15 mouse cellular contexts compared by ENCODE assay signal in genomic region chr9:43114833-43115232, GRCm38 (mm10). TPM values are rescaled to one million over a fixed set of nuclear protein-coding genes. Genes with fewer than 3 reads are reported as not detected.
A peak's percentile ranks its signal among the peaks of the same experiment; 100 is the strongest.
DNase-seq lines count a peak whose midpoint lies in the region; ATAC-seq and TF ChIP-seq lines count a peak whose summit lies in the region.
"Had no signal": no experiment of that assay in that cellular context is flagged by ENCODE, and none has a peak within 500 bp of the region (broad histone marks: within the 10 kb centered on the region; RNA-seq: fewer than 3 reads in every experiment).

No protein-coding gene starts in this region.

- H3K27ac ChIP-seq in heart, embryonic 15.5 days = no peak overlapping the region
- H3K27ac ChIP-seq in midbrain, embryonic 13.5 days = no peak overlapping the region
- no peak overlapping the region for H3K27ac ChIP-seq in midbrain, postnatal 0 days (ENCODE audit: low read depth, low read length)
- H3K27ac ChIP-seq: embryonic facial prominence, embryonic 15.5 days; forebrain, embryonic 13.5 days had no signal

- ATAC-seq in heart, embryonic 15.5 days (replicated peaks; ENCODE audit: insufficient number of reproducible peaks, insufficient read depth, low FRiP score, low read depth) = no peak
- ATAC-seq in midbrain, embryonic 13.5 days = no peak
- no peak for ATAC-seq in midbrain, postnatal 0 days (ENCODE audit: low FRiP score)
- ATAC-seq: activated CD4-positive, CD25-positive, alpha-beta regulatory T cell, adult 4 months; forebrain, embryonic 13.5 days had no signal

- peaks cover 15% of the 10 kb centered on the region for H3K36me3 ChIP-seq in heart, embryonic 15.5 days
- peaks cover 20% of the 10 kb centered on the region for H3K36me3 ChIP-seq in midbrain, embryonic 13.5 days
- H3K36me3 ChIP-seq in midbrain, postnatal 0 days (ENCODE audit: insufficient read depth, low read length) = peaks cover 15% of the 10 kb centered on the region

- intact Hi-C loops in heart, postnatal 14 days (cut with DNase I) = no loop called here

- H3K4me3 ChIP-seq in heart, embryonic 15.5 days = no peak overlapping the region
- no peak overlapping the region for H3K4me3 ChIP-seq in midbrain, embryonic 13.5 days (replicated peaks)
- H3K4me3 ChIP-seq in midbrain, postnatal 0 days (ENCODE audit: low read depth, low read length) = no peak overlapping the region

- no peak for TF ChIP-seq CTCF in midbrain, postnatal 0 days (IDR thresholded peaks at IDR 0.05)

- peak overlapping the region; percentile 72; the same call in 1 of the 2 replicates for H3K4me2 ChIP-seq in heart, embryonic 15.5 days
- 0 out of 2 replicates have a peak overlapping the region, but pooled peaks have one; percentile 79 for H3K4me2 ChIP-seq in midbrain, embryonic 13.5 days (replicated peaks)
- no peak overlapping the region for H3K4me2 ChIP-seq in midbrain, postnatal 0 days (ENCODE audit: low read depth, low read length, poor library complexity, severe bottlenecking)

- peaks cover 7% of the 10 kb centered on the region for H3K4me1 ChIP-seq in heart, embryonic 15.5 days (replicated peaks)
- H3K4me1 ChIP-seq in midbrain, embryonic 13.5 days (replicated peaks) = peaks cover 11% of the 10 kb centered on the region
- 0 out of 2 replicates have a peak, but pooled peaks cover 5% of the 10 kb centered on the region for H3K4me1 ChIP-seq in midbrain, postnatal 0 days (ENCODE audit: insufficient read depth, low read length)

- no peaks in the 10 kb centered on the region for H3K27me3 ChIP-seq in heart, embryonic 15.5 days
- no peaks in the 10 kb centered on the region for H3K27me3 ChIP-seq in midbrain, embryonic 13.5 days
- no peaks in the 10 kb centered on the region for H3K27me3 ChIP-seq in midbrain, postnatal 0 days (ENCODE audit: insufficient read depth, low read length)
- H3K27me3 ChIP-seq: embryonic facial prominence, embryonic 15.5 days; forebrain, embryonic 13.5 days had no signal

- H3K9ac ChIP-seq in heart, embryonic 15.5 days = no peak overlapping the region
- no peak overlapping the region for H3K9ac ChIP-seq in midbrain, embryonic 13.5 days (replicated peaks)
- H3K9ac ChIP-seq in midbrain, postnatal 0 days (replicated peaks; ENCODE audit: low read length, poor library complexity, severe bottlenecking) = no peak overlapping the region
- H3K9ac ChIP-seq: embryonic facial prominence, embryonic 15.5 days had no signal

- DNase-seq in heart, postnatal 14 days = no peak
- DNase-seq in kidney, postnatal 14 days = peak; percentile 57
- DNase-seq in kidney, adult 18-20 months = no peak
- DNase-seq in midbrain, postnatal 0 days (ENCODE audit: low spot score) = no peak
- DNase-seq in lung, postnatal 36 days = peak; percentile 61
- DNase-seq in cerebellum, adult 11 months = no peak
- DNase-seq: cerebellum, adult 11-12 months; heart, postnatal 10 days; layer of hippocampus, postnatal 36 days; thymus, postnatal 36 days had no signal

- 77% methylated on average over 4 of the region's 4 CpGs for WGBS in heart, embryonic 15.5 days
- WGBS in midbrain, embryonic 13.5 days = 99% methylated on average over 4 of the region's 4 CpGs
- 85% methylated on average over 4 of the region's 4 CpGs for WGBS in midbrain, postnatal 0 days

- H3K9me3 ChIP-seq in heart, embryonic 15.5 days (replicated peaks) = no peaks in the 10 kb centered on the region
- no peaks in the 10 kb centered on the region for H3K9me3 ChIP-seq in midbrain, embryonic 13.5 days
- no peaks in the 10 kb centered on the region for H3K9me3 ChIP-seq in midbrain, postnatal 0 days (ENCODE audit: low read length)
- H3K9me3 ChIP-seq: embryonic facial prominence, embryonic 15.5 days; forebrain, embryonic 13.5 days had no signal

RNA-seq across cellular contexts. Expression of gene Tmem136, which starts 1.5 kb away (rescaled TPM):
- polyA plus RNA-seq in heart, embryonic 15.5 days (2015; fragmentation: Nextera tagmentation; extraction: Ambion mirVana) = 10.2 and 11.8 TPM in 2 replicates
- total RNA-seq in heart, postnatal 14 days (2021) = 1 to 10 TPM; 7.2 to 7.5 TPM
- 10.5 and 11.1 TPM in 2 replicates for polyA plus RNA-seq in midbrain, embryonic 13.5 days (2015; fragmentation: Nextera tagmentation; extraction: Ambion mirVana)
- total RNA-seq in midbrain, postnatal 0 days (2014; rRNA removed) = 4.9 and 5.1 TPM in 2 replicates
- polyA plus RNA-seq in midbrain, postnatal 0 days (2015; fragmentation: Nextera tagmentation; extraction: Ambion mirVana) = 7.8 and 8.0 TPM in 2 replicates

RNA-seq across cellular contexts. Expression of gene Arhgef12, which starts 7.8 kb away (rescaled TPM):
- 11.0 and 11.3 TPM in 2 replicates for polyA plus RNA-seq in heart, embryonic 15.5 days (2015; fragmentation: Nextera tagmentation; extraction: Ambion mirVana)
- total RNA-seq in heart, postnatal 14 days (2021) = 100 to 1,000 TPM; 154 to 163 TPM
- polyA plus RNA-seq in midbrain, embryonic 13.5 days (2015; fragmentation: Nextera tagmentation; extraction: Ambion mirVana) = 20.9 and 21.2 TPM in 2 replicates
- 97.1 and 134 TPM in 2 replicates for total RNA-seq in midbrain, postnatal 0 days (2014; rRNA removed)
- polyA plus RNA-seq in midbrain, postnatal 0 days (2015; fragmentation: Nextera tagmentation; extraction: Ambion mirVana) = 13.5 and 17.0 TPM in 2 replicates

Comparison
In these comparisons a context has a peak if more than half of its experiments do, and no peak if none do; other contexts are left out.
1. DNase-seq: peak in kidney, postnatal 14 days (single experiment) and lung, postnatal 36 days (single experiment); none in heart, postnatal 14 days (0 of 2), kidney, adult 18-20 months (single experiment), midbrain, postnatal 0 days (single experiment) and cerebellum, adult 11 months (single experiment).